Mouse (Mus musculus): ENCODE measurements at regions not wholly inside any gene's neighbourhood (a gene's known extent, or its start where the extent isn't known, plus 50 kb on each side); places are given as distances from the start of the nearest gene placed in this dataset.

- in situ Hi-C loops (cut with MboI, MseI): no loop called here
Measured at GRCm38 (mm10) chr10:96847028-96847427, 230.2 kb downstream of the Btg1 start.

- in situ Hi-C loops (cut with MboI, MseI): no loop called here
Measured at GRCm38 (mm10) chr10:96847433-96848165, 230.8 kb downstream of the Btg1 start.

- in situ Hi-C loops (cut with MboI, MseI): no loop called here
Measured at GRCm38 (mm10) chr10:96848496-96848895, 231.7 kb downstream of the Btg1 start.

- in situ Hi-C loops (cut with MboI, MseI): no loop called here
Measured at GRCm38 (mm10) chr10:96860366-96860765, 243.6 kb downstream of the Btg1 start.

- in situ Hi-C loops (cut with MboI, MseI): no loop called here
Measured at GRCm38 (mm10) chr10:96863230-96863629, 246.4 kb downstream of the Btg1 start.

- in situ Hi-C loops (cut with MboI, MseI): loop anchor here in 1 of 2 experiments (5.0 kb wide), 1 partner anchor 86 kb away; no protein-coding TSS in a partner anchor
Measured at GRCm38 (mm10) chr10:96866468-96866867, 249.7 kb downstream of the Btg1 start.

- in situ Hi-C loops (cut with MboI, MseI): loop anchor here in 1 of 2 experiments (10.0 kb wide), 1 partner anchor 907 kb away; no protein-coding TSS in a partner anchor
Measured at GRCm38 (mm10) chr10:96871559-96872160, 254.9 kb downstream of the Btg1 start.

GRCm38 (mm10) chr10:96874646-96875045, 257.8 kb downstream of the Btg1 start:
- in situ Hi-C loops (cut with MboI, MseI): loop anchor here in 1 of 2 experiments (10.0 kb wide), 1 partner anchor 910 kb away; no protein-coding TSS in a partner anchor

GRCm38 (mm10) chr10:96875676-96876075, 258.9 kb downstream of the Btg1 start:
- in situ Hi-C loops (cut with MboI, MseI): loop anchor here in 1 of 2 experiments (10.0 kb wide), 1 partner anchor 911 kb away; no protein-coding TSS in a partner anchor

- in situ Hi-C loops (cut with MboI, MseI): loop anchor here in 1 of 2 experiments (10.0 kb wide), 1 partner anchor 915 kb away; no protein-coding TSS in a partner anchor
Measured at GRCm38 (mm10) chr10:96879425-96879824, 262.6 kb downstream of the Btg1 start.

- in situ Hi-C loops (cut with MboI, MseI): no loop called here
Measured at GRCm38 (mm10) chr10:96880771-96881170, 264.0 kb downstream of the Btg1 start.

- in situ Hi-C loops (cut with MboI, MseI): no loop called here
Measured at GRCm38 (mm10) chr10:96881212-96881611, 264.4 kb downstream of the Btg1 start.

- in situ Hi-C loops (cut with MboI, MseI): no loop called here
Measured at GRCm38 (mm10) chr10:96881660-96882059, 264.9 kb downstream of the Btg1 start.

- in situ Hi-C loops (cut with MboI, MseI): no loop called here
Measured at GRCm38 (mm10) chr10:96901150-96901549, 284.3 kb downstream of the Btg1 start.

- in situ Hi-C loops (cut with MboI, MseI): no loop called here
Measured at GRCm38 (mm10) chr10:96905098-96905809, 288.4 kb downstream of the Btg1 start.

- in situ Hi-C loops (cut with MboI, MseI): no loop called here
Measured at GRCm38 (mm10) chr10:96909661-96910315, 293.0 kb downstream of the Btg1 start.

GRCm38 (mm10) chr10:96921181-96921580, 304.4 kb downstream of the Btg1 start:
- in situ Hi-C loops (cut with MboI, MseI): no loop called here

- in situ Hi-C loops (cut with MboI, MseI): no loop called here
Measured at GRCm38 (mm10) chr10:96924266-96924672, 307.5 kb downstream of the Btg1 start.

- in situ Hi-C loops (cut with MboI, MseI): no loop called here
Measured at GRCm38 (mm10) chr10:96924722-96925121, 307.9 kb downstream of the Btg1 start.

GRCm38 (mm10) chr10:96925771-96926170, 309.0 kb downstream of the Btg1 start:
- in situ Hi-C loops (cut with MboI, MseI): no loop called here

GRCm38 (mm10) chr10:96934661-96935060, 317.9 kb downstream of the Btg1 start:
- in situ Hi-C loops (cut with MboI, MseI): no loop called here
